Mouse (Mus musculus) kidney, adult 11 months (tissue): ENCODE results near the gene Ndufaf2.

Experiments
- DNase-seq: peaks from one replicate; pipeline ENCODE4 v3.0.0; 2022

Gene Ndufaf2

GRCm38 (mm10) chr13:108077901-108078300, 80.5 kb downstream of the Ndufaf2 start:
- DNase-seq, result no peak

GRCm38 (mm10) chr13:108077476-108077875, 80.9 kb downstream of the Ndufaf2 start:
- DNase-seq, result no peak

DNA sequence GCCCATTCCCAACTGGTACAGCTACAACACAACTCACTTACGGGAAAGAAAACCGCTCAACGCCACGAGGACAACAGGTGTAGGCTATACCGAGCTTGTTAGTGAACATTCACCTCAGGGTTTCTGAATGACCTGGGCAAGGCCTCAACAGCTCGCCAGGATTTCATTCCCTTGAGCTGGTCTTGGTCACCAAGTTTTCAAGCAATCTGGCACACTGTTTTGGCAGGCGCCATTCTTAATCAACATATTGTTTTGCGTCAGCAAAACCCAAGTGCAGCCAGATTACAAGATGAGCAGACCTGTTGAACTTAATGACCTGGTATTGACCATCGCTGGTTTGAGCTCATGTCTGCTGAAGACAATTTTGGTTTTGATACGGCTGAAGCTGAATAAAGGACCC, 88.3 kb downstream of the Ndufaf2 start:
- no peak for DNase-seq

- DNase-seq, result no peak
These were observed 89.3 kb downstream of the Ndufaf2 start for GRCm38 (mm10) chr13:108069151-108069550.

DNA sequence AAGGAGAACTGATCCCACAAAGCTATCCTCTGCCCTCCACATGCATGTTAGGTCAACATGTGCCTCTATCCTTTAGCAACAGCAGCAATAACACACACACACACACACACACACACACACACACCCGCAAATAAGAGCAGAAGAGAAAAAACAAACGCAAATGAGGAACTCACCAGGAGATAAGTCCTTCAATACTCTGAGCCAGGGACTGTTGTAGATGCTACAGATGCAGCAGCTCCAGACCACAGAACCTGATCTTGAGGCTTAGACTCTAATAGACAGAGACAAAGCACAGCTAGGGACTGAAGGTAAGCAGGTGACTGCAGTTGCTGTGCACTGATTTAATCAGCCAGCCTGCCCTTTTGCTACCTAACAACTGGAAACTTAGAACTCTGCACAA, 92.4 kb downstream of the Ndufaf2 start:
- no peak for DNase-seq

DNA sequence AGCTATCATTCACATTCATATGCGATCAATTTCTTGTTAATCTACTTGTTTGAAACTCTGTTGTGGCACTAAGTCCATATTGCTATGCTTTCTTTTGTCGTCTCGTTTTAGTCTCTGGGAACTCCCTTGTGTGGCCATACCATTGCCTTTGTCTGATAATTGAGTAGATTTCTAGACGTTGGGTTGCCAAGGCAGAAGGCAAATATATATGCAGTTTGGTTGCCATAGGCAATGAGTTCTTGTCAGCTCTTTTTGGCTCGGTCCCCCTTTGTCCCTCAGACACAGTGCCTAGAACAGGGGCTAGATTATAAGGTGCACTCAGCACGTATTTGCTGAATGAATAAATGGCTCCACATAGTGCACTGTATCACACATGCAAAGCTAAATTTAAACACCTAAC, 94.1 kb downstream of the Ndufaf2 start:
- no peak for DNase-seq

DNA sequence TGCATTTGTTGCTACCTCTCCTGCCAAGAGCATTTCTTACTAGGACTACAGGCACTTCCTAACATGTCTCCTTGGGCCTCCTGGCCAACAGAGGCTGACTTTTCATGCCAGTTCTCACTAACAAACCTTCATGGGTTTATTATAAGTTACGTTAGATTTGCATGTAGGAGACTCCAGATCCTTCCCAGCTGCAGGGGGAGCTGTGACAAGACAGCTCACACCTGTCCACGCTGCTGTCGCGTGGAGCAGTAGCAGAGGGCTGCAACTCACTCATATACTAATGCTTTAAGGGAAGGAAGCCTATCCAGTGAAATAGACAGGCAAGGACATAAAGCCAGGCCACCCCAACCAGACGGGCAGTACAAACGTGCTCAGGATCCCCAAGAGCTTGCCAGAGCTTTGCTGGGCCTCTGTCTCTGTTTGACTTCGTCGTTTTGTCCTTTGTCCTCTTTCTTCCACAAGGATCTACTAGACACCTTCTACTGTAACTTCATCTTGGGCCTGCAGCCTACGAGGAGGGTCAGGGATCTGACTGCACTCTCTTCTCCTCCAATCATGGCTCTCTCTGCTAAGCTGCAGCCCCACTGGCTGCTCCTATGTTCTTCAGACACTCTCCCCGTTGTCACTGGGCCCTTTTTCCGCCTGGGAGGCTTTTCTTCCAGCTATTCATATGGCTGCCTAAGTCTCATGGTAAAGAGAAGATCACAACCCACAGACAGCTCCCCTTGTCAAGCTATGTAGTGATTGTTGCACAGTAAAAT, 94.9 kb downstream of the Ndufaf2 start:
- DNase-seq, result no peak

DNA sequence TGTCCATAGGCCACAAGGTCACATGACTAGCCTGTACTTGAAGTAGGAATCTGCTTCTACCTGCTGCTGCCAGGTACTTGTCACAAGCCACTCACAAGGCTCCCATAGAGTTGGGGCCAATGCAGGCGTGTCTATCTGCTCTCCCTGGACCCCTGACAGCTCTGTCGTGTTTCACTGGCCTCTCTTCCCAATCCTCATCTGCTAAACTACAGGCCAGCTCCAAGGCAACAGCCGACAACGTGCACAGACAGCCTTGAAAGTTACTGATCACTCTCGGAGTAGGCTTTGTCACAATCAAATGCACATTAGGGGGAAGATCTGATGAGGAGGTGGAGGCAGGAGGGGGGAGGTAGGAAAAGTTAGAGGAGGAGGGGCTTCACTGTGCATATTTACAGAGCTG, 95.5 kb downstream of the Ndufaf2 start:
- DNase-seq, result no peak

- DNase-seq, result no peak
These were observed 97.4 kb downstream of the Ndufaf2 start for GRCm38 (mm10) chr13:108060936-108061578.

DNA sequence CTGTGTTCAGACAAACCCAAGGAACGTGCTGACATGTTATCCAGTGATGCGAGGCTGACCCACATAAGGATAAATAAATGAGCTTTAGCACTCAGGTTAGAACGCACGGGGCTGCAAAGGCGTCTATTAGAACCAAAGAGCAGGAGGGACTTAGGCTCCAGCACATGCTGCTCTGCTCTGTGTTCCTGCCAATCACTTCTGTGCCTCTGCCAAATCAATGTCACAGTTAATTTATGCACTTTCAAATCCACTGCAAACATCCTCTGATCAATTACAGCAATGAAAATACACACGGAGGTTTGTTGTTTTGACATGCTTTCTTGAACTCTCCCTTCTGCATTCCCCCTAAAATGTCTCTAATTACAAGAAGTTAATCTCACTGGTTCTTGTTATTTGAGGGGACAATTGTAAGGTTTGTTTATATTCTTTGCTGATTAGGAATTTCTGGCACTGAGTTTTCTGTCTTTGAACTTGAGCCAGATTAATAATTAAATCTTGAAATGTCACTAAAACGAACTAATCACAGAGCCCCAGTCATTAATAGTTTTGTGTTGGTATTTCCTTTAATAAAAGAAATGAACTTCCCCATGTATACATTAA, 98.0 kb downstream of the Ndufaf2 start:
- peak; percentile 22 for DNase-seq

- DNase-seq, result no peak
These were observed 101.5 kb downstream of the Ndufaf2 start for GRCm38 (mm10) chr13:108056896-108057295.

DNA sequence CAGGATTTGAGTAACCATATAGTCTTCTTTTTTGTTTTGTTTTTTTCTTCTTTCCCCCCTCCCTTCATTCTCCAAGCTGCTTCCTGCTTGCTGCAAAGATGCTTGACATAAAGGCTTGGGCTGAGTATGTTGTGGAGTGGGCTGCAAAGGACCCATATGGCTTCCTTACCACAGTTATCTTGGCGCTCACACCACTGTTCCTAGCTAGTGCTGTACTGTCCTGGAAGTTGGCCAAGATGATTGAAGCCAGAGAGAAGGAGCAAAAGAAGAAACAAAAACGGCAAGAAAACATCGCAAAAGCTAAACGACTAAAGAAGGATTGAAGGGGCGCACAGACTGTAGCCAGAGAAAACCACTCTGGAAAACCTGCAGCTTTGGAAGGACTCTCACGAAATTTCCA, 111.1 kb downstream of the Ndufaf2 start:
- no peak for DNase-seq

GRCm38 (mm10) chr13:108046891-108047290, 111.5 kb downstream of the Ndufaf2 start:
- DNase-seq, result no peak

- DNase-seq, result no peak
These were observed 112.4 kb downstream of the Ndufaf2 start for GRCm38 (mm10) chr13:108046071-108046470.

DNA sequence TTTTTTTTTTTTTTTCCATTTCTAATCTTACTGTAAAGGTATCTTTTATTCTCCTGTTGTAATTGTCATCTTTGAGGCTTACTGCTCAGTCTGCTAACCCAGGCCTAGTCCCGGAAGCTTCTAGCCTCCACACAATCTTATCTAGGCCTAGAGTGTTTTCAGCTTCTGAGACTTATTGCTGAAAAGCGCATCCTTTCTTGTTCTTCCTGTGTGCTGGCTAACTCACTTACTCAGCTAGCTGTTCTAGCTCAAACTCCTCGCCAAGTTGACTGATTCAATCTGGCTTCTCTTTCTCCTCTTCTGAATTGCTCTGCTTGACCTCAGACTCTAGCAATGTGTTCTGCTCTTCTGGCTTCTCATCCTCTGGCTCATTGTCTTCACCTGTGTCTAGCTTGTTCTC, 112.8 kb downstream of the Ndufaf2 start:
- DNase-seq, result no peak

GRCm38 (mm10) chr13:108044222-108044941, 114.0 kb downstream of the Ndufaf2 start, which contains the start of gene Smim15:
Smim15 (plus strand) TSS chr13:108044446.
- DNase-seq, result peak; percentile 87

DNA sequence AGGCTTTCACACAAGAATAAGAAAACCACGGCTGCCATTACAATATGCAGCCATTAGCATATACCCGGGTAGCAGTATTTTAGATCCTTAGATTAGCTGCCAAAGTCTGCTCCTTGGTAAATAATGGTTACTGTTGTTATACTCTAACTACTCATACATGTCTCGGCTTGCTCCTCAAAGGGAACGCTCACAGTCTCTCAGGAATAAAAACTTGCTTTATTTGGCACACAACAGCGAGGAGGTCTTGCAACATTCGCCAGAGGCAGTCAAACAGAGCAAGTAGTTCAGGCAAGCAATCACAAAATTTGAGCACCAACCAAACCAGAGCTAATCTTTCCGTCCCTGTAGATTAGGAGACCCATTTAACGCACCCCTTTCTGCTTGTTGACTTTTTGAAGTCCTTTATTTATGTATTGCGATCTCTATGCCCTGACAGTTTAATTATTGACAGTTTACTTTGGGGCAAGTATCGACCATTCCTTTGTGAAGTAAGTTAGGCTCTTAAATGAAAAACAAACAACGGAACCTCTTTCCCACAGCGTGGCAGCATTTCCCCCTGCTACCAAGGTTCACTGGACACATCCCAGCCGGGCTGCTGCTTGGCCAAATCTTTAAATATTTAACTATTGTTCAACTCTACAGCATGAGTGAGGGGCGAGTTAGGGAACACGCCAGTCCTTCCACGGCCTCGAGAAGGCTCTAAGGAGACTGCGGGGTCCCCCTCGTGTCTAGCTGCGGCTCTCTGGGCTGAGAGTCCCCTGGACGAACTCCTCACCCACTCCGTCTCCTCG, 114.8 kb downstream of the Ndufaf2 start:
- DNase-seq, result peak; percentile 71

DNA sequence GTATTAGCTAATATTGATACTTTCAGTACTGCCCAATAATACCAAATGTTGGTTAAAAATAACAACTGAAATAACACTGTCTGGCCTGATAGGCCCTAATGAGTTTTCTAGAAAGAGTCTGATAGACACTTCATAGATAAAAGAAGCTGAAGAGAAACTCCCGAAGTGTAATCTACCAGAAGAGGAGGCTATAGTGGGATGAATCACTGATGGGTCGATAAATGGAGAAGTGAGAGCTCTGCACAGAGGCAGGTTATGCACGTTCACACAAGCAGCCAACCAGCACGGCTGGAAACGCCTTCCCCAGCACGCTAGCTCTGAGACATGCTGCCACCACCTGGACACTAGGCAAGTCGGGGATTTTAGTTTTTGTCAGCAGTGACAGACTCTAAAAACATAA, 117.1 kb downstream of the Ndufaf2 start:
- DNase-seq, result peak; percentile 75

DNA sequence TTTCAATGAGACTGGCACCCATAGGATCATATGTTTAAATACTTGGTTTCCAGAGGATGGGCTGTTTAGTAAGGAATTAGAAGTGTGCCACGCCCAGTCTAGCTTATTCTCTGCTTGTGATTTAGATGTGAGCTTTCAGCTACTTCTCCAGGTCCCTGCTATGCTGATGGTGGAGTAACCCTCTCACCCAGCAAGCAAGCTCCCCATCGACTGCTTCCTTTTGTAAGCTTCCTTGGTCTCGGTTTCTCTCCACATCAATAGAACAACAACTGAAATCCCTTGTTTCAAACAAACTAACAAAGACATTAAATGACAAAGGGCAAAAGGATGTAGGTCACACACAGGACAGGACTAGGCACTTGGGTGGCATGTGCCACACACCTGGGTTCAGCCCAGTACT, 118.0 kb downstream of the Ndufaf2 start:
- DNase-seq, result no peak

- DNase-seq, result no peak
These were observed 118.5 kb downstream of the Ndufaf2 start for GRCm38 (mm10) chr13:108039902-108040301.

DNA sequence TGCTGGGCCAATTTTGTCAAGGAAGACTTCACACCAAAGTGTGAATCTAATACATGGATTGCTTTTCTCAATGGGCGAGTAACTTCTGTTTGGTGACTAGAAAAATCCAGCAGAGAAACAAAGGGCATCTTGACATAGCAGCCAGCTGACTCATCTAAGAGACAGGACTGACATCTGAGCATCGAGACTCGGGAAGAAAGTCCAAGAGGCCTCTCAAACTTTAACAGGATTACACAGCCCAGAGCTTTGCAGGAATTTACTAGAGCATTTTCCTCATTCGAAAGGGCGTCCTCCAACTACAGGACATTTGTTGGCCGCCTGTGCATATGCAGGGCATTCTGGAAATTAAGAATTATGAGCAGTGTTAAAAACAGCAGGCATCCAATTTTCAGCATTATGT, 119.0 kb downstream of the Ndufaf2 start:
- peak; percentile 82 for DNase-seq

GRCm38 (mm10) chr13:108032789-108033188, 125.6 kb downstream of the Ndufaf2 start:
- no peak for DNase-seq

DNA sequence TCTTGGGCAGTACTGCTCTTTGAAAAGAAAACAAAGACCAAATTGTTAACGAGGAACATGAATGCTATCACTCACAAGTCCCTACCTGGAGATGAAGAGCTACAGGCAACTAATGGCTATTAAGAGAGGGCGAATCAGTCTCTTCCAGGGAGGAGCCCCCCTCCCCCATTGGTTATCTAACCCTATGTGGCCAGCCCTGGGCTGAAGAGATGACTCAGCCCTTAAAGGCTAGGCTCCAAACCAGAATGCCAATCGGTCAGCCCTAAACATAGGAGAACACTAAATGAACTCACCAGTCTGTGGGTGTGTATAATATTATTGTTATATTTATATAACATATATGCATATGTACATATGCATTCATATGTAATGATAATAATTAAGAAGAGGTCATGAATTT, 132.6 kb downstream of the Ndufaf2 start:
- no peak for DNase-seq
